Mouse (Mus musculus): Measurements from ENCODE around the gene Tmem164. TPM values are rescaled to one million over a fixed set of nuclear protein-coding genes. Genes with fewer than 3 reads are reported as not detected.

Tmem164 gene
- polyA plus RNA-seq, 1 experiment: 22.6 TPM

GRCm38 (mm10) chrX:142818057-142818682 lies 137.0 kb downstream of the Tmem164 start:
- WGBS: 37% methylated on average over 10 of the region's 10 CpGs
- DNase-seq (ENCODE audit: low read depth, low spot score): no peak

DNA sequence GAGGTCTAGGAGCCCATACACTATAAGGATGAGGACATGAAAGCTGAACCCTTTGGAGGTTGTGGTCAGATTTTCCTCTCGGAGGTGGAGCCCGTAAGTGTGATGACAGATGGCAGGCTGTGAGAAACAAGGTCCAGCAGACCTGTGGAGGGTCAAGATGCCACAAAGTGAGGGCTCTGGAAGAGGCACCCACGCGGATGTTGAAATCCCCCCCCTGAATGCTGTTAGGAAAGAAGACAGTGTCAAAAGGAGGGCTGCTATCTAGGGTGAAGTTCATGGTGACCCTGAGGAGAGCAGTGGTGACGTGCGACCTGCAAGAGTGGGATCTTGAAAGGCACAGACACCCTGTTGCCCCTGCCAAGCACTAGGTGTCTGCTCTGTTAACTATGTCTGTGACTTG lies 140.0 kb downstream of the Tmem164 start:
- DNase-seq (ENCODE audit: low read depth, low spot score): no peak
- WGBS: 83% methylated on average over 6 of the region's 6 CpGs

DNA sequence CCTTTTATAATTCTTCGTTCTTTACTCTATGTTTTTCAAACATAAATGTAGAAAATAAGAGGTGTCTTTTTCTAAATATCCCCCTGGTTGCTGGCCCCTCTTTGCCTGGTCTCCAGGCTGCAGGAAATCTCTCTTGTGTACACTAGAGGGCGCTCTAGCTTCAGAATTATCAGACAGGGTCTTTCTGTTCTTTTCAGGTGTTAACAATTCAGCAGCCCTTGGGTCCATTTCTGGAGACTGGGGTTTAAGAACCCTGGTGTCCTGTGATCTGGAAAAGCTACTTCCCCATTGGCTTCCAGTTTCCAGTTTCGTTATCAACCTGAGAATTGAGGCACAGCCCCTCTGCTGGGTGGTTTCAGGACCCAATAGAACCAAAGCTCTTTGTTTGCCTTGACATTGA lies 140.6 kb downstream of the Tmem164 start:
- 36% methylated on average over 3 of the region's 3 CpGs for WGBS
- no peak for DNase-seq (ENCODE audit: low read depth, low spot score)

DNA sequence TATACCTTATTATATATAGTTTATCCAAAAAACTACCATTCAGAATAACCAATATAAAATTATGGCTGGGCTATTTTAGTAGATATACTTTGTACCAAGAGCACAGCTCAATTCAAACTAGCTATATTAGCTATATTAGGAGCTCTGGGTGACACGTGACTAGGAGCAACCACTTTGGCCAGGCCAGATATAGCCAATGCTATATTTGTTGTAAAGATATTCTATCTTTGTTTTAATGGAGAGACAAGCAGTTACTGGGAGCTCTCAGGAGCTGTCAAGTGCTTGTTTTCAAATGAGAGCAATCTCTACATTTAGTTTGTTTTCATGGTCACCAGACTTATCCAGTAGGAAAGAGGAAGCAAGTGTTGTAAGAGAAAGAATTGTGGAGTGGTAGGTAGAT lies 144.1 kb downstream of the Tmem164 start:
- WGBS: 74% methylated on average over 1 of the region's 1 CpGs
- no peak for DNase-seq (ENCODE audit: low read depth, low spot score)

DNA sequence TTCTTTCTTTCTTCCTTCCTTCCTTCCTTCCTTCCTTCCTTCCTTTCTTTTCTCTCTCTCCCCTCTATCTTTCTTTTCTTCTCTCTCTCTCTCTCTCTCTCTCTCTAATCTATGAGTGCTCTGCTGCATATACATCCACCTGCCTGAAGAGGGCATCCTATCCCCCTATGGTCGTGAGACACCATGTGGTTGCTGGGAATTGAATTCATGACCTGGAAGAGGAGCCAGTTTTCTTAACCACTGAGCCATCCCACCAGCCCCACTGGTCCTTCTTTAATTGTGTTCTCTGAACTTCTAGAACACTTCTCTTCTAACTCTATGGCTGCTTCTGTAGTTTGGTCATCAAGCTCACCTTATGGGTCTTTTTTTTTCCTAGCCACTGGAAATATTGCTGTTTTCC lies 146.4 kb downstream of the Tmem164 start:
- WGBS: 17% methylated on average over 1 of the region's 1 CpGs

GRCm38 (mm10) chrX:142828184-142828908 lies 147.1 kb downstream of the Tmem164 start:
- DNase-seq (ENCODE audit: low read depth, low spot score): no peak
- WGBS: 70% methylated on average over 13 of the region's 13 CpGs

More for the DNA sequence above, 146.4 kb downstream of the Tmem164 start:
- no peak for DNase-seq (ENCODE audit: low read depth, low spot score)

- WGBS: 86% methylated on average over 2 of the region's 2 CpGs
- DNase-seq (ENCODE audit: low read depth, low spot score): no peak
Measured at GRCm38 (mm10) chrX:142829267-142829666, 148.1 kb downstream of the Tmem164 start.

- WGBS: 72% methylated on average over 12 of the region's 12 CpGs
- DNase-seq (ENCODE audit: low read depth, low spot score): no peak
Measured at GRCm38 (mm10) chrX:142829866-142830470, 148.8 kb downstream of the Tmem164 start.

DNA sequence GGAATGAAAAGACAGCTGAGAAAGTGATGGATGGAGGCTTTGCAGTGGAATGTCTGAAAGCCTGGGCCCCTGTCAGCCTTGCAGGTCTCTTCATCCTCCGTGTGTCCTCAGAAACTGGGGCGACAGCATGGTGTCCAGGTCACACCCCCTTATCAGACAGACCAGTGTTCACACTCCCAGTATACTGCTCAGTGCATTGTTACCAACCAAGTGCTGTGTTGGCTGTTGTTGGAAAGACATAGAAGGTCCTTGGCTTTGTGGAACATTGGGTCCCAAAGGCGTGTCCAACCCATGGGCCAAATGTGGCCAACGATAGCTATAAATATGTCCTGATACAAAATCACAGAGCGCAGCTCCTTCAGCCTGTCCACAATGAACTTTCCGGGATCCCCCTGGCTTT lies 149.4 kb downstream of the Tmem164 start:
- no peak for DNase-seq (ENCODE audit: low read depth, low spot score)
- WGBS: 92% methylated on average over 6 of the region's 6 CpGs

DNA sequence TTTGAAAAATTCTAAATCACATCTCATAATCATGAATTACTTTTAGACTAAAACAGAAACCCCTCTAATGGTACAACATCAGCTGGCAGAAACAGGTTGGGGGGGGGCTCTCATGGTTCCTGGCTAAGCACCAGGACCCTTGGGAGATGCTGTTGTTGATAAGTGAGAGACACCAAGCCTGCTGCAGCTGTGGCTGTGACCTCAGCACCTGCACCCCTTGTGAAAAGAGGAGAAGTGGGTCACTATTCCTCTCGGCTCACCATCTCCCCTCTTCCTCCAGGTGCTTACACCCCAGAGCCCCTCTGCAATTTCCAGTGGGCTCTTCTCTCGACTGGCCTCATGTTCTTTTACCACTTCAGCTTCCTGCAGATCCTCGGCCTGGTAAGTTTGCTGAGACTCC lies 151.0 kb downstream of the Tmem164 start:
- DNase-seq (ENCODE audit: low read depth, low spot score): no peak
- WGBS: 78% methylated on average over 3 of the region's 3 CpGs

- WGBS: 93% methylated on average over 13 of the region's 13 CpGs
Measured at GRCm38 (mm10) chrX:142833164-142833796, 152.1 kb downstream of the Tmem164 start.

GRCm38 (mm10) chrX:142834807-142835206 lies 153.6 kb downstream of the Tmem164 start:
- no peak for DNase-seq (ENCODE audit: low read depth, low spot score)
- WGBS: 90% methylated on average over 6 of the region's 6 CpGs

More at GRCm38 (mm10) chrX:142833164-142833796, 152.1 kb downstream of the Tmem164 start:
- DNase-seq (ENCODE audit: low read depth, low spot score): no peak

GRCm38 (mm10) chrX:142836399-142836798 lies 155.2 kb downstream of the Tmem164 start:
- DNase-seq (ENCODE audit: low read depth, low spot score): no peak
- WGBS: 87% methylated on average over 7 of the region's 7 CpGs

- DNase-seq (ENCODE audit: low read depth, low spot score): no peak
- whole genome bisulfite sequencing: 55% methylated on average over 3 of the region's 3 CpGs
Measured at GRCm38 (mm10) chrX:142837316-142837715, 156.1 kb downstream of the Tmem164 start.

- WGBS: 96% methylated on average over 2 of the region's 2 CpGs
- no peak for DNase-seq (ENCODE audit: low read depth, low spot score)
Measured at GRCm38 (mm10) chrX:142838841-142839240, 157.6 kb downstream of the Tmem164 start.

GRCm38 (mm10) chrX:142839411-142839810 lies 158.2 kb downstream of the Tmem164 start:
- WGBS: 90% methylated on average over 7 of the region's 7 CpGs
- no peak for DNase-seq (ENCODE audit: low read depth, low spot score)

DNA sequence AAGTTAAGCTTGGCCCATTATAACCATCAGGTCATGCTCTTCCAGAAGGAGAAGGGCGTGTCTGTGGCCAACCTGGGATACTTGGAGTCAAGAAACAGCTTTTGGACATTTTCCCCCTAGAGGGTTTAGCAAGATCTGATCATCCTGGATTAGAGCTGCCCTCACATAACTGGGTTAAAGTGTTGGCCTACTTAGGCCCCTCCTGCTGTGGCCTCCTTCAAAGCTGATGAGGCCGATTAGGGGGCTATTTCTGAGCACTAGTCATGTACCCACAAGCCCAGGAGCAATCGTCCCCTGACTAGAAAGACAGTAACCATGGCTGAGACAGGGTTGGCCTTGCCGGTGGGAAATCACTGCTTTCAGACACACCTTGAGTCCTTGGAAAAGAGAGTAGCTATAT lies 160.7 kb downstream of the Tmem164 start:
- 71% methylated on average over 4 of the region's 4 CpGs for WGBS
- no peak for DNase-seq (ENCODE audit: low read depth, low spot score)

DNA sequence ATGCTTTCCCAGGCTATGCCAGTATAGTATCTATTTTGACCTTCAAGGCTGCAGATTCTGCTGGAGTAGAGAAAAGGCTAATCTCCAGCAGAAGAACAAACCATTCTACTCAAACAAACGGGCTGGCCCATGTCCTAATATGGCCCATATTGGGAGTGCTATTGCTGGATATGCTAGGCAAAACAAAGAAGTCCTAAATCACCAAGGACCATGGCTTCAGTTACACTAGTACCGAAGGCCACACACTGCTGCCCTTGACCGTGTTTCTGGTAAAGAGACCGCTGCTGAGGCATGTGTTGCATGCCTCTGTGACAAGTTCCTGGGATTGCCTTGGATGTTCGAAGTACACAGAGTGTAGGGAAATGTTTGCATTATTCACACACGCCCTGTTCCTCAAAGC lies 165.1 kb downstream of the Tmem164 start:
- 64% methylated on average over 6 of the region's 6 CpGs for WGBS
- no peak for DNase-seq (ENCODE audit: low read depth, low spot score)

GRCm38 (mm10) chrX:142848032-142848431 lies 166.8 kb downstream of the Tmem164 start:
- 89% methylated on average over 9 of the region's 9 CpGs for WGBS
- DNase-seq (ENCODE audit: low read depth, low spot score): no peak

DNA sequence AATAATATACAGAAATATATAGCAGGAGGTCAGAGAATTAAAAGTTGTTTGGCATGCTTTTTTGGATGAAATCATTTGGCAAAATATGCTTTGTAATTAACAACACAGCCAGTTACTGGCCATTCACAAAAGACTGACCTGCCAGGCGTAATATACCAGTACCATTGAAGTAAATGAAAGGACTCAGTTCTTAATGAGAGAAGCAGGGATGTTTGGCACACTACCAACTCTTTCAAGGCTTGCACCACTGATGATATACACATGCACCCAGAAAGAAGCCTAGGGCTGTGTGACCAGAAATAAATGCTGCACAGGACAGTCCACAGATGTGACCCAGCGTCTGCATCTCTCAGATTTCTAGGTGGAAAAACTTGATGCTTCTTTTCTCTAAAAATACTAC lies 188.6 kb downstream of the Tmem164 start:
- WGBS: 88% methylated on average over 2 of the region's 2 CpGs

More for the DNA sequence above, 188.6 kb downstream of the Tmem164 start:
- DNase-seq (ENCODE audit: low read depth, low spot score): no peak

Data from large intestine, adult 2 months (tissue).